Mouse (Mus musculus) heart, embryonic 13.5 days (tissue): Measurements from ENCODE around the gene Trank1. TPM values are rescaled to one million over a fixed set of nuclear protein-coding genes. Genes with fewer than 3 reads are reported as not detected.

Experiments used
- ATAC-seq: fragments of 200-750 bp; cut with Nextera tagmentation; 2 replicates; pipeline ENCODE4 v1.8.0; 2017; ENCODE audit warnings: moderate TSS enrichment; ENCODE audit not compliant: insufficient number of reproducible peaks, low FRiP score, low TSS enrichment; ENCODE audit errors: extremely low read depth
- H3K27ac ChIP-seq: fragments of 300-500 bp; sonication (generic); replicated peaks from 2 replicates; pipeline ENCODE4 v1.5.1; 2015; ENCODE audit warnings: moderate library complexity, mild to moderate bottlenecking, inconsistent platforms
- H3K27me3 ChIP-seq: fragments of 300-500 bp; sonication (generic); replicated peaks from 2 replicates; pipeline ENCODE4 v1.6.1; 2015; ENCODE audit warnings: mild to moderate bottlenecking, inconsistent platforms
- H3K36me3 ChIP-seq: fragments of 300-500 bp; sonication (generic); 2 replicates; pipeline ENCODE4 v1.6.1; 2015; ENCODE audit warnings: mild to moderate bottlenecking, inconsistent platforms
- H3K4me1 ChIP-seq: fragments of 300-500 bp; sonication (generic); 2 replicates; pipeline ENCODE4 v1.6.1; 2015; ENCODE audit warnings: inconsistent platforms
- H3K4me2 ChIP-seq: fragments of 300-500 bp; sonication (generic); 2 replicates; pipeline ENCODE4 v1.6.1; 2015; ENCODE audit warnings: inconsistent platforms, mild to moderate bottlenecking, moderate library complexity
- H3K4me3 ChIP-seq: fragments of 300-500 bp; sonication (generic); 2 replicates; pipeline ENCODE4 v1.5.1; 2015; ENCODE audit warnings: moderate library complexity, mild to moderate bottlenecking, inconsistent platforms
- H3K9ac ChIP-seq: fragments of 300-500 bp; sonication (generic); 2 replicates; pipeline ENCODE4 v1.6.1; 2015; ENCODE audit warnings: inconsistent platforms, mild to moderate bottlenecking, moderate library complexity
- H3K9me3 ChIP-seq: fragments of 300-500 bp; sonication (generic); 2 replicates; pipeline ENCODE4 v1.6.1; 2016; ENCODE audit warnings: inconsistent platforms
- WGBS: fragments of 180-500 bp; shearing (Covaris S2); methylation state at CpG from one replicate; pipeline ENCODE4 v1.1.7; 2015; ENCODE audit warnings: mixed read lengths; 5-methylcytosine and 5-hydroxymethylcytosine counted together
- polyA plus RNA-seq: library from polyadenylated mRNA; unstranded; fragments of >200 nt; fragmentation: Nextera tagmentation; extraction: Ambion mirVana; gene quantifications from 2 replicates; pipeline ENCODE4 v1.2.1, GENCODE M21; 2015

Trank1 gene
- polyA plus RNA-seq, 1 experiment from 2014 or later: 0.24 TPM

DNA sequence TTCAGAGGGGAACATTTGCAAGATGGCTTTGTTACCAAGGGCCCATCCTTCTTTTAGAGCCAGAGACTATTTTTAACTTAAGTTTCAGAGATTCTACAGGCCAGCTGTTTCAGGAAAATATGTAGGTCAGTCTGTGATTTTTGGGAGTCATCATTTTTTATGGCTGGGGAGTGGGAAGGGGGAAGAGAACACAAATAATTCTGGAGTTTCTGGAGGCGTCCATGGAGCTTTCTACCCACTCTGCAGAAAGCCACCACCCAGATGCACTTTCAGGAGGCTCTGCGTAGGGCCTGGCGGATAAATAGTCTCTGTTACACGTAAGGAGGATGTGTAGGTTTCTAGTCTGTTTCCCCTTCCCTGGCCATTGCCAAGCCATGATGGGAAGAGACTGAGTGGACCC is 88.5 kb downstream of the Trank1 start:
- H3K36me3 ChIP-seq: no peaks in the 10 kb centered on the region
- no peaks in the 10 kb centered on the region for H3K27me3 ChIP-seq
- 73% methylated on average over 4 of the region's 4 CpGs for WGBS
- H3K4me1 ChIP-seq: 0 out of 2 replicates have a peak, but pooled peaks cover 4% of the 10 kb centered on the region
- ATAC-seq: no peak
- H3K4me2 ChIP-seq: no peak overlapping the region
- H3K27ac ChIP-seq: no peak overlapping the region
- no peak overlapping the region for H3K4me3 ChIP-seq
- no peak overlapping the region for H3K9ac ChIP-seq
- H3K9me3 ChIP-seq: no peaks in the 10 kb centered on the region

DNA sequence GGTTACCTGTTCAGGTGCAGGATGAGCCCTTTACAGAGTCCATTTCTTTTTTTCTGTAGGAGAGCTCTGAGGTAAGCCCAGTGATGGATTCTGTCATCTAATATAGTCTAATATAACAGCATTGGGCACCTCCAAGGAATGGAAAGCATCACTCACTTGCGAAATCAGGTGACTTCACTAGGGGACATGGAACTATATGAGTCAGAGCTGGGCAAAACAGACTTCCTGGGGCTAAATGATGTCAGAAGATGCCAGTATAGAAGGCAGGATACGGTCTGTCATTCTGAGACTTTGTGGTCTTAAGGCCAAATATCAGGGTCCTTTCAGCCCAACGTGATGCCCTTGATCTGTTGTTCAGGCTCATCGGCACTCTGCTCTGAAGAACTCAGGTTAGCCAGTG is 91.6 kb downstream of the Trank1 start:
- H3K9me3 ChIP-seq: no peaks in the 10 kb centered on the region
- 69% methylated on average over 4 of the region's 4 CpGs for WGBS
- no peak overlapping the region for H3K4me3 ChIP-seq
- H3K9ac ChIP-seq: no peak overlapping the region
- H3K36me3 ChIP-seq: no peaks in the 10 kb centered on the region
- H3K4me1 ChIP-seq: 0 out of 2 replicates have a peak, but pooled peaks cover 7% of the 10 kb centered on the region
- H3K27ac ChIP-seq: no peak overlapping the region
- ATAC-seq: no peak
- no peak overlapping the region for H3K4me2 ChIP-seq
- H3K27me3 ChIP-seq: no peaks in the 10 kb centered on the region

DNA sequence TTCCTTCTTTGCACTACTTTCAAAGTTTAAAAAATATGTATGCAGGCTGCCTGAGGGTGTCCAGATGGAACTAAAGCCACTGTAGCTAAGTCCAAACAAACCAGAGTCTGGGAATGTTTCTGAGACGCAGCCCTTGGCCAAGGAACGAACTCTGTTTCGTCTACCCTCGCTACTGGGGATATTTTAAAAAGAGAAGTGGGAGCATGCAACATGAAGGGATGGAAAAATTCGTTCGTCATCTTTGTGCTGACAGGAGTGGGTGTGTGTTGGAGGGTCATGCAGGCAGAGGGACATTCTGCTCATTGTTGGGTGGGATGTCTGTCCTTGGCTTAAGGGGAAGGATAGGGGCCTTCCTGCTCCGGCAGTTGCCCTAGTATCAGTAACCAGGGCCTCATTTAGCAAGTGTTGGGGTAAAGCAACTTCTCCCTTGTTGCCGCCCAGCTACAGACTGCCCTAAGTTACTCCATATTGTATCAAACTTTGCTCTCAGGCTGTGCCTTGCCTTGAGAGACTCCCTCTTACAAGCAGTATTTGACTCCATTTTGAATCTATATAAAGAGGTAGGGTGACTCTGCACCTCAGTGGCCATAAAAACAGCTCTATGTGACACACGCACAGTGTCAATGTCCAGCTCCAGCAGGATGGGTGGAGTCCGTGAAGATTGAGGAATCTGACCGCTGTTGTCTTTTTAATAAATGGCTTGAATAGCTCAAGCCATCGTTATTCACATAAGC is 93.0 kb downstream of the Trank1 start:
- H3K4me2 ChIP-seq: no peak overlapping the region
- no peak overlapping the region for H3K4me3 ChIP-seq
- 0 out of 2 replicates have a peak, but pooled peaks cover 10% of the 10 kb centered on the region for H3K4me1 ChIP-seq
- ATAC-seq: no peak
- 69% methylated on average over 12 of the region's 12 CpGs for WGBS
- no peaks in the 10 kb centered on the region for H3K9me3 ChIP-seq
- H3K27ac ChIP-seq: no peak overlapping the region
- no peaks in the 10 kb centered on the region for H3K36me3 ChIP-seq
- no peaks in the 10 kb centered on the region for H3K27me3 ChIP-seq
- no peak overlapping the region for H3K9ac ChIP-seq

DNA sequence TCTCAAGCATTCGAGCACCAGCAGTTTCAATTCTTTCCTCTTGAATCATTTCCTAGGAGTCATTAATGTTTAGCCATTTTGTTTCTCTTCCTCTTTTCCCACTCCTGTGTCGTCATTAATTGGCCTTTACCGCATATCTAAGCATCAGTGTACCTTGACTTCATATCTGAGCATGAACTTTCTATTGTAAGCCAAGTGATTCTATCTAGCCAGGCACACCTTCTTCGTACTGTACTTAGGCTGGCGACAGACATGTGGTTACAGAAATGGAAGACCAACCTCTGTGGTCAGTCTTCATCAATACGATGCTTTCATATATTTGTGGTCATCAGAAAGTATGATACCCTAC is 93.5 kb downstream of the Trank1 start:
- 0 out of 2 replicates have a peak, but pooled peaks cover 10% of the 10 kb centered on the region for H3K4me1 ChIP-seq
- no peaks in the 10 kb centered on the region for H3K27me3 ChIP-seq
- H3K9me3 ChIP-seq: no peaks in the 10 kb centered on the region
- no peak overlapping the region for H3K9ac ChIP-seq
- WGBS: 82% methylated on average over 6 of the region's 6 CpGs
- H3K4me3 ChIP-seq: no peak overlapping the region
- no peak overlapping the region for H3K4me2 ChIP-seq
- no peak overlapping the region for H3K27ac ChIP-seq
- H3K36me3 ChIP-seq: no peaks in the 10 kb centered on the region
- ATAC-seq: no peak

DNA sequence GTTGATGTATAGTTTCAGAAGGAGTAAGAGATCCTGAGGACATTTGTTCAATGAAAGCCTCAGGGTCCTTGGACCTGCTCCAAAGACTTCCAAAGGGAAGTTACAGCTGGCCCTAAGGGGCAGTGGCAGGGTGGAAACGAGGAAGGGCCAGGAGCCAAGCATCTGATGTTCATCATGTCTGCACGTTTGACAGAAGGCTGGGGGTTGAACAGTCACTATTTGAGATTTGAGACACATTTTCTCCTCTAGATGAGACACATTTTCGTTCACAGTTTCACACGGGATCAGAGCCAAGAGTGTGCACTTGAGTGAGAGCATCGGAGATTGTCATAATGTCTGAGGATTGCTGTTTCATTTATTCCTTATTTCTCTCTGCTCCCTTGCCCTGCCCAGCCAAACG is 96.5 kb downstream of the Trank1 start:
- 0 out of 2 replicates have a peak, but pooled peaks cover 10% of the 10 kb centered on the region for H3K4me1 ChIP-seq
- WGBS: 54% methylated on average over 6 of the region's 6 CpGs
- no peak for ATAC-seq
- no peaks in the 10 kb centered on the region for H3K27me3 ChIP-seq
- H3K4me2 ChIP-seq: no peak overlapping the region
- no peak overlapping the region for H3K4me3 ChIP-seq
- H3K9ac ChIP-seq: no peak overlapping the region
- H3K36me3 ChIP-seq: no peaks in the 10 kb centered on the region
- no peak overlapping the region for H3K27ac ChIP-seq
- H3K9me3 ChIP-seq: no peaks in the 10 kb centered on the region

DNA sequence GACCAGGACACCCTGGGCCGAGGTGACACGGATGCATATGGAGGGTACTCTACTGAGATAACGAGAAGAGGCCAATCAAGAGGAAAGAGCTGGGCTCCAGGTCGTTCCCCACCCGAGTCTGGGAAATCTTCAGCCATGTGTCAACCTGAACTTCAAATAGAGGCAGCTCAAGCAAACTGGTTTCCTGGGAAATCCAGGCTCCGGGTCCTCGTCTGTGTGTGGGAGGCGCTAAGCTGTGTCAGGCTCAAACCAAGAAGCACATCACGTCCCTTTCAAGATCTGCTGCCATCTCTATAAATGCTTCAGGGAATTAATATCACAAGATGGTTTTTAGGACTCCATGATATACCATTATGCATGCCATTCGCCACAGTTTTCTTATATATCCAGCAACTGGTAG is 96.9 kb downstream of the Trank1 start:
- 0 out of 2 replicates have a peak, but pooled peaks cover 10% of the 10 kb centered on the region for H3K4me1 ChIP-seq
- 64% methylated on average over 10 of the region's 10 CpGs for WGBS

DNA sequence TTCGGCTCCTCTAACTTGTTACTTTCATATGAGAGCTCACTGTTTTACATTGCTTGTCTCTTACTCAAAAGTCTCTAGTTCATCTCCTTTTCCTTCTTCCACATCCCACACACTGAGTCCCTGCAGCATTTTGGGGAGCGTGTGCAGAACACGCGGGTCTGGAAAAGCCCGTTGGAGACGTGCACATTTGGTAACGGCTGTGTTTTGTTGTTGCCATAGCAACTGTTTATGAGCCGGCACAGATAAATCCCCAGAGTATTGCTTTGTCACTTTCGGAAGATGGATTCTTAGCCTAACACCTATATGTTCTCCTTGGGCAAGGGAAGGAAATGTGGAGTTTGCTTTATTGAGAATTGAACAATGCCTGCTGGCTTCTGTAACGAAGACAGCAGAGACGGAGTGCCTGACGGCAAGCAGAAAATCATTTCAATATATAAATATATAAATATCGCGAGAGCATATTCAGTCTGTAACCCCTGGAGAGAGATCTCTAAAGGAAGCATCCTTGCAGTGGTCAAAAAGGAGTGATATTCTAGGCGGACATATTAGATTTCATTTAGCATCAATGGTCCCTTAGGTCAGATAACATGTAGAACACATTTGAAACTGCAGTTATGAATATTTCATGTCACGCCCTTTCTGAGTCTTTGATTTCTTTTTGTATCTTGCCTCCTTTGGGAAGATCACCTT is 101.1 kb downstream of the Trank1 start:
- 82% methylated on average over 16 of the region's 16 CpGs for WGBS
- Histone ChIP-seq H3K9me3 (no peaks in the 10 kb centered on the region), H3K9ac (no peak overlapping the region), H3K27ac (no peak overlapping the region), H3K4me1 (0 out of 2 replicates have a peak, but pooled peaks cover 6% of the 10 kb centered on the region), H3K36me3 (no peaks in the 10 kb centered on the region), H3K27me3 (no peaks in the 10 kb centered on the region), H3K4me2 (no peak overlapping the region), H3K4me3 (no peak overlapping the region)
- no peak for ATAC-seq

More for the DNA sequence above, 96.9 kb downstream of the Trank1 start:
- no peak overlapping the region for H3K9ac ChIP-seq
- no peaks in the 10 kb centered on the region for H3K27me3 ChIP-seq
- no peak for ATAC-seq
- H3K4me3 ChIP-seq: no peak overlapping the region
- H3K36me3 ChIP-seq: no peaks in the 10 kb centered on the region
- H3K4me2 ChIP-seq: no peak overlapping the region
- H3K27ac ChIP-seq: no peak overlapping the region
- H3K9me3 ChIP-seq: no peaks in the 10 kb centered on the region

DNA sequence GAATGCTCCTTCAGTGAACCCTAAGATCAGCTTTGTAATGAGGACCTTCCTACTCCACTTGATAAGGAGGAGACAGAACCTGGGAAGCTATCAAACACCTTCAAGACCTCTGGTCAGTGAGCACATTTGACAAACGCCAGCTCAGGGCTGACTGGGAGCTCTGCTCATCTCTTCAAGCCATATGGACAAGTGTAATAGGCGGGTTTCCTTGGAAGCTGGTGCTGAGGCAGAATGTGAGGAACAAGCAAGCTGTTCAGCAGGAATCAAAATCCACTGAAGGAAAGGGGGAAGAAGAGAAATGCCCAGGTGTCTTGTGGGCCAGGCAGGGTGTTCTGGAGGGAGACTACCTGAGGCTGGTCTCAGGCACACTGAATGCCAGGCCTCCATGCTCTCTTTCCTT is 110.3 kb downstream of the Trank1 start:
- Histone ChIP-seq H3K27me3 (no peaks in the 10 kb centered on the region), H3K36me3 (no peaks in the 10 kb centered on the region), H3K9me3 (peaks cover 5% of the 10 kb centered on the region; the same call in 1 of the 2 replicates), H3K4me3 (no peak overlapping the region), H3K4me2 (no peak overlapping the region), H3K4me1 (no peaks in the 10 kb centered on the region), H3K9ac (no peak overlapping the region), H3K27ac (no peak overlapping the region)
- WGBS: 60% methylated on average over 2 of the region's 2 CpGs
- ATAC-seq: no peak

DNA sequence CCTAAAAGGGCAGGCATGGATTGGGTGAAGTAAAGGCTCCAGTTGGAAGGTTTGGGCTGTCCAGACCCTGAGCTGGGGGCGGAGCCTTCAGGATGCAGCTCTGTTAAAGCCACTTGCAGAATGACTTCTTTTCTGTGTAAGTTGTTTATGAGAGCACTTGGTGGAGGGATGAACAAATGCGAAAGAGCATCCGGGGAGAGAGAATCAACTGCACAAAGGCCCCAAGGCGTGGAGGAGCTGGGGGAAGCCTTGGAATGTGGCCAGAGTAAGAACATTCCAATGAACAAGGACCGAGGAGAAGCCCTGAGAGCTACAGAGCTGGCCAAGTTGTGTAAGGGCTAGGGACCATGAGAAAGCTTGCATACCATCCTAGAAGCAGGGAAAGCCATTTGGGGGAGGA is 111.0 kb downstream of the Trank1 start:
- Histone ChIP-seq H3K4me1 (no peaks in the 10 kb centered on the region), H3K9me3 (peaks cover 5% of the 10 kb centered on the region; the same call in 1 of the 2 replicates), H3K27ac (no peak overlapping the region), H3K27me3 (no peaks in the 10 kb centered on the region), H3K9ac (no peak overlapping the region), H3K4me3 (no peak overlapping the region), H3K4me2 (no peak overlapping the region), H3K36me3 (no peaks in the 10 kb centered on the region)
- WGBS: 62% methylated on average over 5 of the region's 5 CpGs
- ATAC-seq: no peak

DNA sequence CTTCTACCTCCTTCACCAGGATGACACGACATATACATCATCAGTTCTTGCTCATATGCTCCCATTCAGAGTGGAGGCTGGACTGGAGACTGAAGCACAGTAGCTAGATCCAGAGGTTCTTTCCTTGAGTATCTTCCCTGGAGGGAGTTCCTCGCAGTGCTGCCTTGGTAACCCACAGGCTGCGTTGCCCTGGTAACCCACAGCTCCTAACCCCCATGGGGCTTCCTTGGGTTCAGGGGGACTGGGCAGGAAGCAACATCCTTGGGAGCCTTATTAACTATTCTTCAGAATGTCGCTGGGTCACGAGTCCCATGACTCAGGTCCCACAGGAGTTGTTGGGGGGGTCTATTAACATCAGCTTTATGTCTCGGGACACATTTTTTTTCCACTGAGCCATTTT is 113.6 kb downstream of the Trank1 start:
- H3K9ac ChIP-seq: no peak overlapping the region
- WGBS: 72% methylated on average over 6 of the region's 6 CpGs
- no peak overlapping the region for H3K4me3 ChIP-seq
- no peaks in the 10 kb centered on the region for H3K36me3 ChIP-seq
- H3K9me3 ChIP-seq: peaks cover 5% of the 10 kb centered on the region; the same call in 1 of the 2 replicates
- H3K27ac ChIP-seq: no peak overlapping the region
- H3K4me1 ChIP-seq: peaks cover 19% of the 10 kb centered on the region
- H3K4me2 ChIP-seq: no peak overlapping the region
- H3K27me3 ChIP-seq: no peaks in the 10 kb centered on the region
- no peak for ATAC-seq

DNA sequence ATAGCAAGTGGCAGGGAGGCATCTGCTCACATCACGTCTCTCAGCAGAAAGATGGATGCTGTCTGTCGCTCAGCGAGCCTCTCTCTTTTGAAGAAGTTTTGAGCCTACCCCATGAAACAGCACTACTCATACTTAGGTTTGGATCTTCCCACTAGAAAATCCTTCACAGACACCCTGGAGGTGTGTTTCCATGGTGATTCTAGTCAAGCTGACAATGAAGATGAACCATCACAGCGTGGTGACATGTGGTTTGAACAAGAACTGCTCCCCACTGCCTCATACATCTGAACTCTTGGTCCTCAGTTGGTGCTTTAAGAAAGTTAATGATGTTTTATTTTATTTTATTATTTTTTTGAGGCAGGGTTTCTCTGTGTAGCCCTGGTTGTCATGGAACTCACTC is 114.4 kb downstream of the Trank1 start:
- Histone ChIP-seq H3K27me3 (no peaks in the 10 kb centered on the region), H3K9me3 (peaks cover 5% of the 10 kb centered on the region; the same call in 1 of the 2 replicates), H3K4me1 (peaks cover 19% of the 10 kb centered on the region), H3K27ac (no peak overlapping the region), H3K4me3 (no peak overlapping the region), H3K4me2 (no peak overlapping the region), H3K36me3 (no peaks in the 10 kb centered on the region), H3K9ac (no peak overlapping the region)
- WGBS: 88% methylated on average over 4 of the region's 4 CpGs
- ATAC-seq: no peak
